Mouse (Mus musculus) layer of hippocampus, adult 8-10 months (tissue): ENCODE results near the gene Cpm. TPM values are rescaled to one million over a fixed set of nuclear protein-coding genes. Genes with fewer than 3 reads are reported as not detected.
"Not testable (repeated sequence)": the region's sequence is repeated elsewhere in the genome, so short reads cannot be mapped to it uniquely, and the experiment has no call there.

Experiments
- DNase-seq, 2 experiments: peaks; one replicate each; pipeline ENCODE4 v3.0.0; 2022; ENCODE audit warnings: low spot score in 2 of 2
- total RNA-seq, 4 experiments: library from RNA; stranded (reverse); gene quantifications; 2 replicates each; pipeline ENCODE4 v1.2.4; 2022

The Cpm gene
- total RNA-seq, 4 experiments from 2014 or later = 9.1 to 11.4 (median 9.7) TPM

DNA sequence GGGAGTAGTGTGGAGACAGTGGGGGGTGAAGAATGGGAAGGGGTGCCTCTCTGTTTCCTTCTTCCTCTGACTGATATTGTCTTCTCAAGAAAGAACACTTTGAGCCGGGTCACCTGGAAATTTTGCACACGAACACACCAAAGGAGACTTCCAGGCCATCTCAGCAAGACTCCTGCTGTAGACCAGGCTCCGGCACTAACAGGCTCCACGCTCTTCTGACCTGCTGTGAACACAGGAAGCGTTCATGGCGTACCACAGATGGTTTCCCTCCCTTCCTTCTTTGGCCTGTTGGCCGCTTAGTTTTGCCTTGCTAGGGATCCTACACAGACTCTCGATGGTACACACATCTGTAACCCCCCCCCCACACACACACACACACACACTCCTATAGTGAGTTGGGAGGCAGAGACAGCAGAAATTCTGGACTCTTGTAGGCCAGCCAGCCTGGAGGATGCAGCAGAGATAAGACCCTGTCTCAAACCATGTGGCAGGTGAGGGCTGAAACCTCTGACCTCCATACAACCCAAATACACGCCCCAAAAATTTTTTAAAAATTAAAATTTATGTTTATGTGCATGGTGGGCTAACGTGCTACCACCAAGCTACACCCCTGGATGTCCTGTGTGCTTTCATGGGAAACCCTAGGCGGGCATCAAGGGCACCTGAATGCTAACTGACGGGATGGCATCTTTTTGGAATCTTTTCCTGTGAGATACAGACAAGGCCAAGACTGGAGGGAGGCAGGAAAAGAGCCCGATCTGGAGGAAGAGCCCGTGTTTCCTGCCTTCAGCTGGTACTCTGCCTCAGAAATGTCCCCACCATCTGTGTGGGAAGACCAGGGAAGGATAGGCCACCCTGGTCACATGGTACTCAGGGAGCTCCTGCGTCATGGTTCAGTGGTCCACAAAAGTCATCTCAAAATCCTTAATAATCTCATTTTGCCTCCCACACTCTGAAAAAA, 23.7 kb upstream of the Cpm start:
- no peak for DNase-seq

DNA sequence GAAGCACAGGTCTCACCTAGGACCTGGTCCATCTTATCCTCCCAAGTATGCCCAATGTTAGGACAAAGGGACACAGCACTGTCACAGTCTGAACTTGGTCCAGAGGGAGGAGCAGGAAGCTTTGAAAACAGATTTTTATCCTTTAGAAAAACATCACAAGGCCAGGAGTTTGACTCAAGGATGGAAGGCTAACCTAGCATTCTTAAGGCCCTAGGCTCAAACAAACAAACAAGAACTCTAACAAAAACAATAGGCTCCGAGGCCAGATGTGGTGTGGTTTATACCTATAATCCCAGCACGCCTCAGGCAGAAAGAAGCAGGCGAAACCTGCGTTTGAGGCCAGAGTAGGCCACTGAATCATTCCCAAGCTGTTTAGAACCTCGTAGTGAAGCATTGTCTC, 22.9 kb upstream of the Cpm start:
- DNase-seq = no peak

DNA sequence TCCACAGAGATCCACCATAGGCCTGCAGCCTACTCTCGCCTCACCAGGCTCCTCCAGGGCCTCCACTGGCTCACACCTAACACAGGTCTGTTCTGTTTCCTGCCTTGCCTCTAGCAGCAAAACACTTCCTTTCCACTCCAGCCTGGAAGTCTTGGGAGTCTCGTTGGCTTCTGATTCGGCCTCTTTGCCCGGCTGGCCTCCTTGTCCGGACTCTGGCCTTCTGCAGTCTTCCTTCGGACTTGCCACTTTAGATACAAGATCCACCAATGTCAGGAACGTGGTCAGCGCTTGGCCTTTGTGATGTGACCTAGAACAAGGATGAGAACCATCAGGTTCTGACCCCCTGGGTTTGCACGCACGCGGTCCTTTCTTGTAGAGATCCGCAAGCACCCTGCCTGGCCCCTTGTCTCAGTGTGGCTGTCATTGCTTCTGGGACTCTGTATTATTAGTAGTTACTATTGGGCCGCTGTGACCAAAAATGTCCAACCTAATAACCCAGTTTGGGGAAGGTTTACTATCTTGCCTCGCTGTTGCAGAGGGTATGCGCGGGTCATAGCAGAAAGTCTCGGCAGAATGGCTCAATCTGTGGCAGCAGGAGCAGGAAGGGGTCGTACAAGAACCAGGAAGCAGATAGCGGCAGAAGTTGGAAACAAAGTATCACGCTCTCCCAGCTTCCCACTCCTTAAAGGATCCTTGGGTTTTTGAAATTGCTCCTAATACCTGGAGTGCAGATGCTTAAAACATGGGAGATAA, 22.1 kb upstream of the Cpm start:
- DNase-seq = no peak

DNA sequence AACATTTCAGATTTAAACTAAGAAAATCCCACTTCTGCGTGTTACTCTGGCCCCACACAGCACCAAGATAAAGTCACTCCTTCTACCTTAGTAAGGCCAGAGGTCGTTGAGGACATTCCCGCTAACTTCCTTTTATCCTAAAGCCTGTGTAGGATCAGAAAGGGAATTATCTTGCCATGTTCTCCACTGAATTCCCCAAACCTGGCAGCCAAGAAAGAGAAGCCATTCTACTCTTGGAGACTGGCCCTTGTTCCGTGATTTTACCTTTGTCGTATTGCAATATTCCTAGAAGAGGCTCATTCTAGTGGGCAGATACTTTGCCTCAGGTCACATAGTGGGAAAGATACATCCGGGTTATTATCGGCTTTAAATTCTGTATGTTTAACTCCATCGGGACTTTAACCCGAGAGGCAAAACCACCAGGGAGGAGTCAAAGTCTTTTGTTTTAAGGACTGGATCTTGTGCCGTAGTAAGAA, 21.5 kb upstream of the Cpm start:
- no peak for DNase-seq

DNA sequence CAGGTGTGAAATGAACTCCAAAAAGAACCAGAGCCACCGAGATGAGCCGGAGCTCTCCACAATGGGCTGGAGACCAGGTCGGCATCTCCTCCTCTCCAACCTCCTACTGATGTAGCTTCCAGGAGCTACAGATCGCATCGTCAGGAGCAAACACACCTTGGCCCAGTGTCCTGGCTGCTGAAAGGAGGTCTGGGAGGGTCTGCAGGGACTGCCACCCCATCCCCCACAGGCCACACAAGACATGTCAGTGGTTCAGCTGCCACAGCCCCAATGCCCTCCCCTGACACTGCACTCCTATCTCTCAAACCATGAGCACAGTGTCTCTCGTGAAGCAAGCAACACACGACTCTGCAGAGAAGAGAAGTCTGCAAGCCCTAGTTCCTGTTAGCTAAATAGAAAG, 20.8 kb upstream of the Cpm start:
- no peak for DNase-seq

DNA sequence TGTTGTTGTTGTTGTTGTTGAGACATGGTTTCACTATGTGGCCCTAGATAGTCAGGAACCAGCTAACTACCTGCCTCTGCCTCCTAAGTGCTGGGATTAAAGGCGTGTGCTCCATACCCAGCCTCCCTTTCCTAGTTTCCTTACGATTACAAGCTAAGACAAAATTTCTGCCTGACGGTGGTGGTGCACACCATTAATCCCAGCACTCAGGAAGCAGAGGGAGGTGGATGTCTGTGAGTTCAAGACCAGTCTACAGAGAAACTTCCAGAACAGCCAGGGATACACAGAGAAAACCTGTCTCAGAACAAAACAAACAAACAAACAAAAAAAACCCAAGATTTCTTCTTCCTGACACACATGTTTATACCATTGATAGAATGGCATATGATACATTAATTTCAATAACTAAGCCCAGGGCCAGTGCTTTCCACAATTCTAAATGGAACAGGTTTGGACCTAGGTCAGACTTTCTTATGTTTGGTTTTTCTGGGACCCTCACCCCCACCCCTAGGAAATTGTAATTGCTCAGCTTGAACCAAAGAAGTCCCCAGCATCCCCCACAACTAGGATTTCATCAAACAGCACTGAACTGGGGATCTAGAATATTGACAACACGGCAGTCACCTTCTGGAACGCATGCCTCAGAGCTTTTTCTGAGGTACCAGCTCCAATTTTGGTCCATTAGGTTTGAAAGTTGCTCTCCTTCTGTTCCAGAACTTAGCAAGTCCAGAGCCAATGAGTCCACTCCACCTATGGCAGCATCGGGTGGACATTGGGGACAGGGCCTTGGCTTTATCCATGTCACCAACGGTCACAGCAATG, 20.1 kb upstream of the Cpm start:
- no peak for DNase-seq

DNA sequence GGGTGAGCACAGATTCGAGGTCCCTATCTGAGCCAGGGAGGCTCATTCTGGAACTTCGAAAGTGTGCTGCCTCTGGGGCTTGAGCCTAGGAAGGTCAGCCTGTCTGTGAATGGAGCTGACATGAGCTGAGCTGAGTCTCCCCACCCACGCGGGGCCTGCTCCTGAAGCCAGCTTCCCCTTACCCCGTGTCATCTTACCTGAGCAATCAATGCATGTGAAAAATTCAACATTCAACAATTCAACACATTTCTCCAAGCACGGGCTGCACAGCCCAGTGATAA, 19.6 kb upstream of the Cpm start:
- DNase-seq = no peak

DNA sequence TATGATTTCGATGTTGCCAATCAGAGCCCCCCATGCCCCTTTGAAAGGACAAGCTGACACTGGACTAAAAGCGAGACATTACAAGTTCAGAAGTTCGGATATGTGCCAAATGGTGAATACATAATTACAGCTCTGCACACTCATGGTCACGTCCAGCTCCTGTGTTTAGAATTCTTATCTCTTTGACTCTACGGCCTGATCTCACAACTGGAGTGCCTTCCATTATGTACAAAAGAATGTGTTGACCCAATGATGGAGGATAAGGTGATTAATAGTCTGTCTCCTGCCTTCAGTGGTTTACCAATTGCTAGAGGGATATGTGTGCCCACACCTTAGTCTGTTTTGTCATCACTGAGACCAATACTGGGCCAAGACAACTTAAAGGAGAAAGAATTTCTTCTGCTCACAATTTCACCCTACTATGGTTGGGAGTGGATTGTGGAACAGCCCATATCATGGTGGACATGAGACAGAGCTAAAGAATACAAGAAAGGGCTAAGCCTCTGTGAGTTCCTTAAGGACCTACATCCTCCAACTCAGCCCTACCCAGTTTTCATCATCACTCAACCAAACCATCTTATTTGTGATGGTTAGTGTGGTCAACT, 19.0 kb upstream of the Cpm start:
- DNase-seq = no peak

DNA sequence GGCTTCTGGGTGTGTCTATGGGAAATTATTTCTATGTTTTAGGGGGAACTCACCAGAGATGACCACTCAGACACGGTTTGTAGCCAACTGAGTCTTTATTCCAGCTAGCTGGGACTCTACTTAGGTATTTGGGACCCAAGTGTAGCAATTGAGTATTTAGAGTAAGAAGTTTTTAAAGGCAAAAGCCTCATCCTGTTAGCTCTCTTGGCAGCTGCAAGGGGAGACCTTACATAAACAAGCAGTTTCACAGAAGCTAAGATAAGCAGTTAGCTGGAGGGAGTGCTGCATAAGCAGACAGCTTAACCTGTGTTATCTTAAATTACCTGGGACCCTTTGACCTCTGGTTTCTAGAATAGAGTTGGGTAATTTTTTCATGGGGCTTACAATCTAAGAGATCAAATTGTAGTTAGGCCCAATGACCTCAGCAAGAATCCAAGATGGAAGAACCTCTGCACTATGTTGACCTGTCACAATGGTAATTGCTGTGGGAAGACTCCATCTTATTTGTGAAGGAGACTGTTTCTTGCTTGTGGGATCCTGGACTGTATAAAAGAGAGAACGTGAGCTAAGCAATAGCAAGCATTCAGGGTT, 18.4 kb upstream of the Cpm start:
- no peak for DNase-seq

DNA sequence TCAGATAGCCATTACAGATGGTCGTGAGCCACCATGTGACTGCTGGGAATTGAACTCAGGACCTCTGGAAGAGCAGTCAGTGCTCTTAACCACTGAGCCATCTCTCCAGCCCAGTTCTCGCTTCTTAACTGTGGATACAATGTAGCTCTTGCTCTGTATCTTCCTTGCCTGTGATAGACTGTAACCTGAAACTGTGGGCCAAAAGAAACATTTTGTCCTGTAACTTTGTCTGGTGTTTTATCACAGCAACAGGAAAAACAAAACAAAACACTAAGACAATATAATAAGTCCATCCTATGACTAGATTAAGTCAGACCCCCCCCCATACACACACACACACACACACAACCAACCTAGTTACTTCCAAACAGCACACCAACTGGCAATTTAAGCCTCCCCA, 17.8 kb upstream of the Cpm start:
- no peak for DNase-seq

DNA sequence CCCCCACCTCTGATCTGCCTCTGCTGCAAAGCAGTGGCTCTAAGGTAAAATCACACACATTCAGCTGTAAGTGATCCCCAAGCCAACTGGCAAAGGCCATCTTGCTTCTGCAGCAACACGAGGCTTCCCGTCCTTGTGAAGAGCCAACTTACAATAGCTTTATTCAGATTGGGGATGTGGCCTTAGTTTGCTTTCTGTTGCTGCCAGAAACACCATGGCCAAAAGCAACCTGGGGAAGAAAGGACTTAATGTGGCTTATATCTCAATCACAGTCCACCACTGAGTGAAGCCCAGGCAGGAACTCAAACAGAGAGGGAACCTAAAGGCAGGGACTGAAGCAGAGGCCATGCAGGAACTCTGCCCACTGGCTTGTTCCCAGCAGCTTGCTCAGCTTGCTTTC, 17.3 kb upstream of the Cpm start:
- DNase-seq = no peak

DNA sequence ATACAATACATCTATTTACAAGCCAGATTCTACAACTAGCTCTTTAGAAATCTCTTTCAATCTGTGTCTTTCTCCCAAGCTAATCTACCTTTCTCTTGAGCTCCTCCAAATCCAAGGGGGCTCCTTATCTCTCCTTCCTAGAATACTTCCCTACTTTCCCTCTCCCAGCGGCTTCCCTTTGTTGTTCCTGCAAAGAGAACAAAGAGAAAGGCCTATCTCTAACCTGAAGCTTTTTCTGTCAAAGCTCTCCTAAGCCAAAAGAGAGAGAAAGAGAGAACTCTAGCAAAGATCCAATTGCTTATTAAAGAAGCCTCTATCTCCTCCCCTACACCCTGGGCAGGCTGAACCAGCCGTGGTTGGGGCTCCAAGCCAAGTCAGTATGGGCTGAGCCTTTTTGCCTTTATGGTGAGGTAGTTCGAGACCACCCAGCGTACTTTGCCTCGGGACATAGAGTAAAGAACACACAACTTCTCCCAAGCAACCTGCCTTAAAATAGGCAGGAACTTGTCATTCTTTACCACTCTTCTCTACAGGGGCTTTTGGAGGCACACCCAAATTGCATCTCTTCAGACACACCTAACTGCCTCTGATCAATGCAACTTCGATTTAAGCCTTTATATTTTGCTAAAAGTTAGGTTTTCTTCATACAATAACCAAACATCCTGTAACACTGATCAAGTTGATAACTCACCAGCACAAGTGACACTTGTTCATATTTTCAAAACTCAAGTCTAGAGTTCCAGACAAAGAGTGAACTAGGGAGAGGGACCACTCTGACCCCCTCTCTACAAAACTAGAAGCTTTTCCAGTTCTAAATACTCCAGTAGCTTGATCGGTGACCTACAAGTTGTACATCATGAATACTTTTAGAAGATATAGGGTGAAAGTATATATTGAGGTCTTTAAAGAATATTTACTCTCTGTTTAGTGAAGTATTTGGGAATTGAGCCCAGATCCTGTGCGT, 16.4 kb upstream of the Cpm start:
- DNase-seq = no peak

DNA sequence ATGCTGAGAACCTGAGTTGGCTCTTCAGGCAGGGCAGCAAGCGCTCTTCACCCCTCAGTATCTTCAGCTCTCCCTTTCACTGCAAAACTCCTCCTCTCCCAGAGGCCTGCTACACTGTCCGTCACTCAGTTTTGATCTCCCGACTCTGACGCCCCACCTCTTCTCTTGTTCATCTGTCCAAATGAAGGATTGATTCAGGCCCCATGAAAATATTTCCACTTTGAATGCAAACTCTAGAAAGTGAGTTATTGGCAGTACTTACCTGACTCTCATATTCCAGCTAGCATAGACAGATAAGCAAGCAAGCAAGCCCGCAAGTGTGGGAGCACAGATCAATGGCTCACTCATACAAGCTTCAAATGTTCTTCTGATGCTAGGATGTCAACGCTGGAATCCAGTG, 15.3 kb upstream of the Cpm start:
- DNase-seq = no peak

DNA sequence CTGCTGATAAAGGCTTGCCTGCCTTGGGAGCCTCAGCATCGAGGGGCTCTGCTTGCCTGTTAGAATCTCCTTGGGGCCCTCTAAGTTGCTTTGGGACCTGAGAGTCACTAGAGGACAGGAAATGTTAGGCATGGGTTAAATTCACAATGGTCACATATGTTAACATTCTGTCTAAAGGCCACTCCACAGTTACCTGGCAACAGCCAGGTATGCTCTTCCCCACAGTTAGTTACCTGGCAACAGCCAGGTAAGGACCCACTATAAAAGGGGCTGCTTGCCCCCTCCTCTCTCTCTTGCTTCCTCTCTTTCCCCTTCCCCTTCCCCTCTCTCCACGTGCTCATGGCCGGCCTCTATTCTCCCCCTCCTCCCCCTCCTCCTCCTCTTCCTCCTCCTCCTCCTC, 14.9 kb upstream of the Cpm start:
- DNase-seq = no peak

DNA sequence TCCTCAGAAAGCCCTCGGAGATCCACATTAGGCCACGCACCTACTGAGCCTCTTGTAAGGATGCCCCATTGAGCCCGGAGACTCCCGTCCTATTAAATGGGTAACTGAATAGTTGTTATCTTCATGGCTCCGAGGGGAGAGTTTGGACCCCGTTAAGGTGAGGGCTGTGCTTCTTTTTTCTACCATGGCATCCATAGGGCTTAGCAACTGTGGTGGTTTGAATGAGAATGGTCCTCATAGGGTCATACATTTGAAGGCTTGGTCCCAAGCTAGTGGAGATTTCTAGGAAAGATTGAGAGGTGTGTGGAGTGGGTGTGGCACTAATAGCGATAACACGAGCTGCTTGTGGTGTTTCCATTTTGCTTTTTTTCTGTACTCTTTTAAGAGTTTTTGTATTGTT, 14.1 kb upstream of the Cpm start:
- no peak for DNase-seq

DNA sequence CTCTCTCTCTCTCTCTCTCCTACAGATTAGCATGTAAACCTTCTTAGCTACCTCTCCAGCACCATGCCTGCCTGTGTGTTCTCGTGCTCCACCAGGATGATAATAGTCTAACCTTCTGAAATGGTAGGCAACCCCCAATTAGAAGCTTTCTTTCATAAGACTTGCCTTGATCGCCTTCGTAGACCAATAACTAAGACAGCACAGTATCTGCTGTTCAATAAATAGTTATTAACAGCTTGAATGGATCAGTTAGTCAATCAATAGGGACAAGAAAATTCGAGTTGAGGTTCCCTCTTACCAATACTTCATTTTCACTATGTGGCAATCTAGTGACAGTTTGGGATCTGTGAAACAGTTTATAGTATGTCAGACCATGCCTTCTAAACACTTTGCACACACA, 13.6 kb upstream of the Cpm start:
- no peak for DNase-seq

DNA sequence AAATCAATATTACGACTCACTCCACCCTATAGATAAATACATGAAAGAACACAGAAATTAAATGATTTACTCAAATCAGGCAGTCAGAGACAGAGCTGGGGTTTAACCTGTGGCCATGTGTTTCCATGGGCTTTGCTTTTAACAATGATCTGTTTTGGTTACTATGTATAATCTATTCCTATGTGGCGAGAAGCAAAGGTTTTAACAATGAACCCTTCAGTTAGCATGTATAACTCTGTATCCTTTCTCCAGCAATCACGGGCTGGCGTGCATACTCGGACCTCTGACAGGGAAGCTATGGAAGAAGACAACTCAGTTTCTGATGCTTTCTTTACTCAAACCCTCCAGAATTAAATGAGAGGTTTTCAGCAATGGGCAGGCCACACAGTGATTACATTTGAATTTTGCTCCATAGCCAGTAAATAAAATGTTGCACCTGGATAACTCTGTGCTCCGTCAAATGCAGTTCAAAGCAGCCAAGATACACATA, 13.1 kb upstream of the Cpm start:
- DNase-seq = no peak

DNA sequence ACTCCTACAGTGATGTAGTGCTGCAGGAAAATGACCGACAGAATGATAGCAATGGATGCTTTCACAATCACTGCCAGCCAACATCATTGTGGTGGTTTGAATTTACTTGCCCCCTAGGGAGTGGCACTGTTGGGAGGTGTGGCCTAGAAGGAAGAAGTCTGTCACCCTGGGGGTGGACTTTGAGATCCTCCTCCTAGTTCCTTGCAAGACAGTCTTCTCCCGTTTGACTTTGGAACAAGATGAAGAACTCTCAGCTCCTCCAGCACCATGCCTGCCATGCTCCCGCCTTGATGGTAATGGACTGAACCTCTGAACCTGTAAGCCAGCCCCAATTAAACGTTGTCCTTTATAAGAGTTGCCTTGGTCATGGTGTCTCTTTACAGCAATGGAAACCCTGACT, 12.5 kb upstream of the Cpm start:
- DNase-seq = not testable (repeated sequence)

DNA sequence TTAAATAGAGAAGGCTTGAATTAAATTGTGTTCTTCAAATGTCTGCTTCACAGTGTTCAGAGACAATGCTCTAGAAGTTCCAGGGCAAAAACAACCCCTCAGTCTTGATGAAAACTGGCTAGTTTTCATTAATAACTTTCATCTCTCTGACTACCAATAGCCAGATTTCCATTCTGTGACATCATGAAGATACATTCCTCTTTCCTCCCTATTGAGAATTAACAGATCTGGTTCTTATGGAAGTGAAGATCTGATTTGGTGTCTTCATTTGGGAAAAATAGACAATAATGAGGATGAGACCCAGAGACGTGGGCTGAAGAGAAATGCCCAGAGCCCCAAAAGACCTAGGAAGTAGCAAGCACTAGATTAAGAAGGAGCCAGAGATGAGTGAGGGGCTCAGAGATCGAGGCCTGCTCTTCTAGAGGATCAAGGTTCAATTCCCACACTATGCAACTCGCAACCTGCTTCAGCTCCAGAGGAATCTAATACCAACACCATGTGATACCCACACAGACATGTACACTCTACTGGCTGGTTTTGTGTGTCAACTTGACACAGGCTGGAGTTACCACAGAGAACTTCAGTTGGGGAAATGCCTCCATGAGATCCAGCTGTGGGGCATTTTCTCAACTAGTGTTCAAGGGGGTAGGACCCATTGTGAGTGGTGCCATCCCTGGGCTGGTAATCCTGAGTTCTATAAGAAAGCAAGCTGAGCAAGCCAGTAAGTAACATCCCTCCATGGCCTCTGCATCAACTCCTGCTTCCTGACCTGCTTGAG, 11.5 kb upstream of the Cpm start:
- no peak for DNase-seq
